Mouse (Mus musculus): Measurements from ENCODE around the gene Adamtsl5. TPM values are rescaled to one million over a fixed set of nuclear protein-coding genes. Genes with fewer than 3 reads are reported as not detected.

The Adamtsl5 gene
- polyA plus RNA-seq, 1 experiment from 2014 or later: 2.5 TPM

GRCm38 (mm10) chr10:80299301-80299700 is 48.9 kb downstream of the Adamtsl5 start:
- WGBS (ENCODE audit: insufficient replicate concordance): 14% methylated on average over 15 of the region's 15 CpGs
- DNase-seq (no peak), ATAC-seq (ENCODE audit: low read depth) (no peak)
- no peak overlapping the region for H3K4me2 ChIP-seq
- no peak overlapping the region for H3K4me3 ChIP-seq (replicated peaks)
- peaks cover 8% of the 10 kb centered on the region for H3K36me3 ChIP-seq
- peaks cover 44% of the 10 kb centered on the region for H3K4me1 ChIP-seq (replicated peaks)
- H3K27me3 ChIP-seq: peaks cover 79% of the 10 kb centered on the region
- H3K9ac ChIP-seq: no peak overlapping the region
- no peak overlapping the region for H3K27ac ChIP-seq
- H3K9me3 ChIP-seq (replicated peaks): no peaks in the 10 kb centered on the region

GRCm38 (mm10) chr10:80298571-80299281 is 49.5 kb downstream of the Adamtsl5 start:
- Histone ChIP-seq H3K4me1 (replicated peaks) (peaks cover 49% of the 10 kb centered on the region), H3K27me3 (peaks cover 74% of the 10 kb centered on the region), H3K27ac (no peak overlapping the region), H3K9me3 (replicated peaks) (no peaks in the 10 kb centered on the region), H3K4me2 (no peak overlapping the region), H3K4me3 (replicated peaks) (no peak overlapping the region), H3K9ac (no peak overlapping the region), H3K36me3 (peaks cover 14% of the 10 kb centered on the region)
- no peak for ATAC-seq (ENCODE audit: low read depth)
- 9% methylated on average over 26 of the region's 26 CpGs for WGBS (ENCODE audit: insufficient replicate concordance)
- no peak for DNase-seq

- Histone ChIP-seq H3K36me3 (peaks cover 23% of the 10 kb centered on the region), H3K4me1 (replicated peaks) (peaks cover 59% of the 10 kb centered on the region), H3K9ac (no peak overlapping the region), H3K27me3 (peaks cover 63% of the 10 kb centered on the region), H3K9me3 (replicated peaks) (no peaks in the 10 kb centered on the region), H3K4me2 (no peak overlapping the region), H3K27ac (no peak overlapping the region), H3K4me3 (replicated peaks) (no peak overlapping the region)
- ATAC-seq (ENCODE audit: low read depth) (no peak), DNase-seq (no peak)
- 49% methylated on average over 8 of the region's 8 CpGs for WGBS (ENCODE audit: insufficient replicate concordance)
Observed at GRCm38 (mm10) chr10:80297526-80298133, 50.6 kb downstream of the Adamtsl5 start.

- H3K36me3 ChIP-seq: peaks cover 23% of the 10 kb centered on the region
- no peaks in the 10 kb centered on the region for H3K9me3 ChIP-seq (replicated peaks)
- ATAC-seq (ENCODE audit: low read depth) (no peak), DNase-seq (no peak)
- no peak overlapping the region for H3K4me3 ChIP-seq (replicated peaks)
- peaks cover 54% of the 10 kb centered on the region for H3K4me1 ChIP-seq (replicated peaks)
- no peak overlapping the region for H3K4me2 ChIP-seq
- no peak overlapping the region for H3K9ac ChIP-seq
- whole genome bisulfite sequencing (ENCODE audit: insufficient replicate concordance): 69% methylated on average over 5 of the region's 5 CpGs
- no peak overlapping the region for H3K27ac ChIP-seq
- peaks cover 55% of the 10 kb centered on the region for H3K27me3 ChIP-seq
Observed at GRCm38 (mm10) chr10:80296824-80297223, 51.4 kb downstream of the Adamtsl5 start.

- ATAC-seq (ENCODE audit: low read depth): peak; percentile 41
- H3K9me3 ChIP-seq (replicated peaks): no peaks in the 10 kb centered on the region
- peak within 1 kb of the TSS; percentile 100 for H3K9ac ChIP-seq
- WGBS (ENCODE audit: insufficient replicate concordance): 4% methylated on average over 26 of the region's 26 CpGs
- peaks cover 23% of the 10 kb centered on the region for H3K36me3 ChIP-seq
- peaks cover 56% of the 10 kb centered on the region for H3K4me1 ChIP-seq (replicated peaks)
- peak; percentile 67 for DNase-seq
- H3K27ac ChIP-seq: peak within 1 kb of the TSS; percentile 94
- peak within 1 kb of the TSS; percentile 93 for H3K4me2 ChIP-seq
- peaks cover 45% of the 10 kb centered on the region for H3K27me3 ChIP-seq
- peak within 1 kb of the TSS; percentile 44 for H3K4me3 ChIP-seq (replicated peaks)
Observed at GRCm38 (mm10) chr10:80295618-80296425, 52.4 kb downstream of the Adamtsl5 start, which contains the start of gene Apc2. Gene Apc2, plus strand, starts transcription at chr10:80295977.

GRCm38 (mm10) chr10:80294788-80295303 is 53.4 kb downstream of the Adamtsl5 start:
- Histone ChIP-seq H3K4me3 (replicated peaks) (no peak overlapping the region), H3K4me1 (replicated peaks) (peaks cover 56% of the 10 kb centered on the region), H3K9me3 (replicated peaks) (no peaks in the 10 kb centered on the region), H3K27me3 (peaks cover 35% of the 10 kb centered on the region), H3K27ac (peak overlapping the region; percentile 94), H3K36me3 (peaks cover 23% of the 10 kb centered on the region), H3K9ac (peak overlapping the region; percentile 100; the same call in 1 of the 2 replicates), H3K4me2 (peak overlapping the region; percentile 93)
- ATAC-seq (ENCODE audit: low read depth): no peak
- no peak for DNase-seq
- WGBS (ENCODE audit: insufficient replicate concordance): 32% methylated on average over 7 of the region's 7 CpGs

- Histone ChIP-seq H3K4me1 (replicated peaks) (peaks cover 56% of the 10 kb centered on the region), H3K4me2 (peak overlapping the region; percentile 93), H3K9ac (peak overlapping the region; percentile 100), H3K36me3 (peaks cover 24% of the 10 kb centered on the region), H3K27me3 (peaks cover 30% of the 10 kb centered on the region), H3K9me3 (replicated peaks) (no peaks in the 10 kb centered on the region), H3K27ac (peak overlapping the region; percentile 94), H3K4me3 (replicated peaks) (peak overlapping the region; percentile 95)
- DNase-seq (no peak), ATAC-seq (ENCODE audit: low read depth) (no peak)
- 85% methylated on average over 4 of the region's 4 CpGs for WGBS (ENCODE audit: insufficient replicate concordance)
Observed at GRCm38 (mm10) chr10:80294311-80294710, 53.9 kb downstream of the Adamtsl5 start.

- Histone ChIP-seq H3K4me2 (peak overlapping the region; percentile 93), H3K9me3 (replicated peaks) (no peaks in the 10 kb centered on the region), H3K27ac (peak overlapping the region; percentile 94), H3K9ac (peak overlapping the region; percentile 100), H3K4me1 (replicated peaks) (peaks cover 56% of the 10 kb centered on the region), H3K36me3 (peaks cover 34% of the 10 kb centered on the region), H3K4me3 (replicated peaks) (peak overlapping the region; percentile 95), H3K27me3 (peaks cover 20% of the 10 kb centered on the region)
- no peak for ATAC-seq (ENCODE audit: low read depth)
- DNase-seq: no peak
- 11% methylated on average over 14 of the region's 14 CpGs for WGBS (ENCODE audit: insufficient replicate concordance)
Observed at GRCm38 (mm10) chr10:80293325-80293724, 54.9 kb downstream of the Adamtsl5 start.

GRCm38 (mm10) chr10:80292251-80293146 is 55.7 kb downstream of the Adamtsl5 start, which contains the start of gene Rps15:
Gene Rps15, plus strand, starts transcription at chr10:80292453.
- DNase-seq: peak; percentile 91
- Histone ChIP-seq H3K9ac (peak within 1 kb of the TSS; percentile 100), H3K4me1 (replicated peaks) (peaks cover 55% of the 10 kb centered on the region), H3K4me3 (replicated peaks) (peak within 1 kb of the TSS; percentile 95), H3K9me3 (replicated peaks) (no peaks in the 10 kb centered on the region), H3K4me2 (peak within 1 kb of the TSS; percentile 93), H3K27ac (peak within 1 kb of the TSS; percentile 94), H3K36me3 (peaks cover 41% of the 10 kb centered on the region), H3K27me3 (peaks cover 12% of the 10 kb centered on the region)
- peak; percentile 85 for ATAC-seq (ENCODE audit: low read depth)
- WGBS (ENCODE audit: insufficient replicate concordance): under 1% methylated on average over 72 of the region's 72 CpGs

All from liver, embryonic 13.5 days (tissue).